Mouse (Mus musculus): ENCODE results near the gene Tmem53. TPM values are rescaled to one million over a fixed set of nuclear protein-coding genes. Genes with fewer than 3 reads are reported as not detected.

Gene Tmem53
- polyA plus RNA-seq, 1 experiment, result 6.1 TPM

DNA sequence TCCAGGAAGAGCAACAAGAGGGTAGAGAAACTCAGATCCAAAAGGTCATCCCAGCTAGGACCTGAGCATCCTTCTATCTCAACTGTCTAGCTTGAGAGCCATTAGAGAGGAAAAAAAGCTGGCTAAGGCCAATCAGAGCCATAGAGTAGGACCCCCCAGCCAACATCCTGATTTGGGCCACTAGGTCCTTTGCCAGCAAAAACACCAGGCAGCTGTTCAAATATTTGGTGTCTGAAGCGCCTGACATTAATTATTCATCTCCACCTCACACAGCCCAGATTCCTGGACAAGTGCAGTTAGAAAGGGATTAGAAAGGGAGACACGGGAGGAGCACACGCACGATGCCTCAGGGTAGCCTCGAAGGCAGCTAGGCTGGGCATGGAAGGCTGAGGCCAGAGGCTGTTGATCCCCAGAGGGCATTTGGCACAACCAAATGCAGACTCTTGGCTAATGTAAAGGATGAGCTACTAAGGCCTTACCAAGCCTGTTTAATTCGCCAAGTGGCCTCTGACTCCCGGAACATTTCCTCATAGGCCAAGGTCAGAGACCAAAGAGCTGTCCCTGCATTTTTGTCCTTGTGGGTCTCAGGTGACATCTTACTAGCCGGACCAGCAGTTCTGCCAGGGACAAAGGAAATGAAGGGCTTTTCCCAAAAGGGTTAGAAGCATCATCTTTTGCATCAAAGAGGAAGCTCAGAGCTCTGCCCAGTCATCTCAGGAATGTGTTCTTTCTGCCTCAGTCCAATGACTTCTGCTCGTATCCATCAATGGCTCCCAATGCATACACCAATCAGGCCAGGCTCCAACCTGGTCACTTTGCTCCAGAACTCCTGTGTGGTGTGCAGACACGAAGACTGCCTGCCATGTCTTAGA lies 26.9 kb downstream of the Tmem53 start:
- Histone ChIP-seq H3K4me3 (ENCODE audit: insufficient read depth, low read length) (no peak overlapping the region), H3K4me1 (ENCODE audit: control insufficient read depth, insufficient read depth, low read length) (no peaks in the 10 kb centered on the region), H3K27ac (ENCODE audit: insufficient read depth, low read length) (no peak overlapping the region)
- TF ChIP-seq CTCF (IDR thresholded peaks at IDR 0.05; ENCODE audit: extremely low read depth, insufficient read depth, low read length), result no peak

DNA sequence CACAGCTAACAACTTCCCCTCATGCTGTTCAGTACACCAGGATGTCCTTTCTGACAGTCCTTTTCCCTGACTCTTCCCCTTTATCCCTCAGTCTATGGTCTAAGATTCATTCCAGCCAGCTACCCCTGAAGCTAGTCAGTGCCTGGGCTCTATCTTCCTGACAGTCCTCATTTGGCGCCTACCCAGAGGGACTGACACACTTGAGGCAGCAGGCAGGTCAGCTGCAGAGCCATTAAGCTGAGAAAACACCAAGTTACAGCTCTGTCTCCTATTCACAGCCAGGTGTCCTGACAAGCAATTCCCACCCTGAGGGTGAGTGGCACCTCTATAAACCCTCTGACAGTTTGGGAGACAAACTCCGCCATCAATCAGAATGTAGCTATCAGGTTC lies 27.5 kb downstream of the Tmem53 start:
- no peak for TF ChIP-seq CTCF (IDR thresholded peaks at IDR 0.05; ENCODE audit: extremely low read depth, insufficient read depth, low read length)
- TF ChIP-seq POLR2A (IDR thresholded peaks at IDR 0.05; ENCODE audit: extremely low read depth, insufficient read depth, low read length), result no peak
- H3K4me1 ChIP-seq (ENCODE audit: control insufficient read depth, insufficient read depth, low read length), result no peaks in the 10 kb centered on the region

DNA sequence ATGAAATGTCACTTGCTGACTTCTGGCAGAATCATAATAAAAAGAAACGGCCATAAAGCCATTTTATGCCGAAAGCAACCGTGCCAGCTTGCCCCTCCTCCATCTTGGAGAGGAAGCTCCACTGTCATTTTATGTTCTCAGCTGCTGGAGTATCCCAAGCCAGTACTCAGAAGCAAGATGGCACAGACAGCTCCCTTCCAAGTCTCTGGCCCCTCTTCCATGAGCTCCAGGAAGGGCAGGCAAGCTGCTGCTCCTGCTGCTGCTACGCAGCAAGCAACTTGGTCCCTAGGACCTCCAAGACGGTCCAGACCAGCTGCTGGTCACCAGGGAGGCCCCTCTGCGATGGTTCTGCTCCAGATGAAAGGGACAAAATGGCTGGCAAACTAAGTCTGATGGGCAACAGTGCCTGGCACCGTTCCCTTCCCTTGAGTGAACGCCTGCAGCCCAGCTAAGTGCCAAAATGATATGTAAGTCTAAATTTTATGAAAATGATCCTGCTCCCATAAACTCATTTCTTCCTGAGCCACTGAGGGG lies 28.7 kb downstream of the Tmem53 start:
- Histone ChIP-seq H3K27ac (ENCODE audit: insufficient read depth, low read length) (no peak overlapping the region), H3K4me1 (ENCODE audit: control insufficient read depth, insufficient read depth, low read length) (no peaks in the 10 kb centered on the region), H3K4me3 (ENCODE audit: insufficient read depth, low read length) (no peak overlapping the region)
- no peak for TF ChIP-seq CTCF (IDR thresholded peaks at IDR 0.05; ENCODE audit: extremely low read depth, insufficient read depth, low read length)
- TF ChIP-seq POLR2A (IDR thresholded peaks at IDR 0.05; ENCODE audit: extremely low read depth, insufficient read depth, low read length), result no peak

More for the DNA sequence above, 27.5 kb downstream of the Tmem53 start:
- Histone ChIP-seq H3K27ac (ENCODE audit: insufficient read depth, low read length) (no peak overlapping the region), H3K4me3 (ENCODE audit: insufficient read depth, low read length) (no peak overlapping the region)

DNA sequence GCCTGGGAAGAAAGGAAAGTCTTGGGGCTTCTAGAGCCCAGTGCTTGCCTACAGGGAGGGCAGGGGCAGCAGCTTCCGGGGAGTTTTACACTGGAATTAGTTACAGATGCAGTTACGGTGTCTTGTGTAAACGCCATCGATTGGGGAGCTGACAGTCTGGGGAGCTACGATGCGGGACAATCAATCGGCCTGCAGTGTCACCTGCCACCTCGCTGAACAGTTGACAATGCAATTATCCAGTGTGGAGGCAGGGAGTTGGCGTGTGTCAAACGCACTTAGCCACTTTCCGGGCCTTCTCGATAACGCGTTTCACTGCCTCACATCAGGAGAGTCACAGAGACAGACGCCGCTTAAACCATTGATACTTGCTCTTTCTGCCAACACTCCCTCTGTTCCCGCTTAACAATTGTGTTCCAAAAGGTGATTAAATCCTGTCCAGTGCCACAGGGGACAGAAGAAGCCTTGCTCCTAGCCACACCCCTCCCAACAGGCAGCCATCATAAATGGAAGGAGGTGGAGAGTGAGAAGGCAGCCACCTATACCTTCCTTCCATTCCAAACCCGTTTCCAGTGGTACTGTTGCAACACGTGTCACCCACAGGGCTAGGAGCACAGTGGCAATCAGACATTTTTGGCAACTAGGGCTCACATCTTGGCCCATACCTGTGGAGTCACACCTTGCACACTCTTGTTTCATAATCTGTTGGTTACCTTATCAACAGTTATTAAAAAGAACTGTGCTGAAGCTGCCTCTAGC lies 29.5 kb downstream of the Tmem53 start:
- Histone ChIP-seq H3K27ac (ENCODE audit: insufficient read depth, low read length) (no peak overlapping the region), H3K4me3 (ENCODE audit: insufficient read depth, low read length) (no peak overlapping the region), H3K4me1 (ENCODE audit: control insufficient read depth, insufficient read depth, low read length) (no peaks in the 10 kb centered on the region)
- no peak for TF ChIP-seq POLR2A (IDR thresholded peaks at IDR 0.05; ENCODE audit: extremely low read depth, insufficient read depth, low read length)
- no peak for TF ChIP-seq CTCF (IDR thresholded peaks at IDR 0.05; ENCODE audit: extremely low read depth, insufficient read depth, low read length)

DNA sequence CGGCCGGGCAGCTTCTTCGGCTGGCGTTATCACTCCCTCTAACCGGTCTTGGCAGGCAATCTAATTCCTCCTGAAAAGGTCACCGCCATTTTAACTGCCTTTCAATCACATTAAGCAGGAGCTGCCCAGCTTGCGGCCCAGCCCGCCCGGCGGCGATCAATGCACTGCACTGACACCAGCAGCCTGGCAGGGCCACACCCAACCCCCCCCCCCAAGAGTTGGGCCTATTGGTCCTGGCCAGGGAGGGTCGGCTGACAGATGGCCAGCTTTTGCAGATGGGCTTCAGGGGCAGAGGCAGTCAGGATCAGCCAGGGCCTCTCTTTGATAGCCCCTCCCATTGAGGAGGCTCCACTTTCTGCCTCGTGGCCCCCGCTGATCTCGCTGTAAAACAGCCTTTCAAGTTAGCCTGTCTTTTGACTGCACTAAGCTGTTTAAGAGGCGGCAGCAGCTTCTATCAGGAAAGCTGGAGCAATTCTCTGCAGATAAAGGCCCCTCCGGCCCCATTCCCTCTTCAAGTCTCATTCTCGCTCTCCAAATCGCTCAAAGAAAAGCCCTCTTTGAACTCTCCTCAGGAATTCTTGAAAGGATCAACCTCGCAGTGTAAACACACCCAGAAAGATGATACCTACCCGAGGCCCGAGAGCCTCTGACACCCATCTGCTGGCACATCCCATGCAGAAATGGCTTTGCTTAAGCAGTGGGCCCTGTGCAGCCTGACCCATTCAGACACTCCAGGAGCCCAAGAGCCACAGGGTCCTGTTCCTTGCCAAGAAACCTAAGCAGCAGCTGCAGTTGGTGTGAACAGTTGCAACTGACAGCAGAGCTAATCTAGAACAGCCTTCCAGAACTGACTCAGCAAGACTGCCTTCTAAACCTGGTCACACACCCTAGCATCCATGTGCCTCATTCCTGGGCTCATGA lies 31.8 kb downstream of the Tmem53 start:
- H3K27ac ChIP-seq (ENCODE audit: insufficient read depth, low read length), result no peak overlapping the region
- H3K4me1 ChIP-seq (ENCODE audit: control insufficient read depth, insufficient read depth, low read length), result no peaks in the 10 kb centered on the region
- TF ChIP-seq CTCF (IDR thresholded peaks at IDR 0.05; ENCODE audit: extremely low read depth, insufficient read depth, low read length) (no peak), POLR2A (IDR thresholded peaks at IDR 0.05; ENCODE audit: extremely low read depth, insufficient read depth, low read length) (no peak)
- no peak overlapping the region for H3K4me3 ChIP-seq (ENCODE audit: insufficient read depth, low read length)

DNA sequence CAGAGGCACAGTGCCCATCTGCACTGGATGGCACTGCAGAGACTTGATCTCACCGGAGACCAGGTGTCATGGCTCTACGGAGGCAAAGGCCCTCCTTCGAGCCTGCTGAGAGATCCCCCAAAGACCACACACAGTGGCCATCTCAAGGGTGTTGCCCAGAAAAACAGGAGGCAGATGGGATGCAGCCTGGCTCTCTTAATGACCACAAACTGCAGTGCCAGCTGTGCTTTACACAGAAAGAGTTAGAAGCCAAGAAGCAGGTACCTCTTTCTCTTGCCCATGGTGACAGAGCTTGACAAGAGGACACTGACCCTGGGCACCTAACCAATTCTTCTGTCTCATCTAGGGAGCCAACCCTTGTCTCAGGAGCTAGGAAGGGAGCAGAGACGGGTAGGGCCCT lies 32.6 kb downstream of the Tmem53 start:
- TF ChIP-seq POLR2A (IDR thresholded peaks at IDR 0.05; ENCODE audit: extremely low read depth, insufficient read depth, low read length) (no peak), CTCF (IDR thresholded peaks at IDR 0.05; ENCODE audit: extremely low read depth, insufficient read depth, low read length) (no peak)
- Histone ChIP-seq H3K27ac (ENCODE audit: insufficient read depth, low read length) (no peak overlapping the region), H3K4me3 (ENCODE audit: insufficient read depth, low read length) (no peak overlapping the region), H3K4me1 (ENCODE audit: control insufficient read depth, insufficient read depth, low read length) (no peaks in the 10 kb centered on the region)

DNA sequence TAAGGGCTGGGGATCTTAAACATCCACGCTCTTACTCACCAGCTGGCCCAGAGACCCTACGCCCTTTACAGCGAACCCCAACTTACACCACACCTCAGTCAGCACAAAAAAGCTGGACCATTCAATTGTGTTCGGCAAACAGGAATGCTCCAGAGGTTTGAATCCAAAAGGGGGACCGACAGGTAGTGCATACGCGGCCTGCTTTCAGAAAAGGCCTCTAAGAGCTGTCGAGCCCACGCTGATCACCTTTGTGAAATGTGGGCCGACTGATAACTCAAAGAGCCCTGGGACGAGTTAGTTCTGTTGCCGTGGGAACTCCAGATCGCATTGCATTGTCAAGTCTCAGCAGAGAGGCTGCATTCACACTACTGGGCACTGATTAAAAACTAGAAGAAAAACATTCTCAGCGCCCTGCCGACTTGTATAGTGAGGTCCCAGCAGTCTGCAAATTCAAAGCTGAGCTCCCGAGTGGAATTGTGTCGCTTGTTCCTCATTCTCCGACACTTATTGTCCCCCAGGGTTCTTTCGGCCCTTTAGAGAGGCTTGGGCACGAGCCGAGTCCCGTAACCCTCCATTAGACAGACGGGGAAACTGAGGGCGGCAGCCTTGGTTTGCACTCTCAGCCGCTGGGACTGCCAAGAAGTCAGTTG lies 36.7 kb downstream of the Tmem53 start:
- Histone ChIP-seq H3K4me3 (ENCODE audit: insufficient read depth, low read length) (peak overlapping the region; percentile 41), H3K4me1 (ENCODE audit: control insufficient read depth, insufficient read depth, low read length) (peaks cover 3% of the 10 kb centered on the region), H3K27ac (ENCODE audit: insufficient read depth, low read length) (no peak overlapping the region)
- TF ChIP-seq CTCF (IDR thresholded peaks at IDR 0.05; ENCODE audit: extremely low read depth, insufficient read depth, low read length), result no peak
- TF ChIP-seq POLR2A (IDR thresholded peaks at IDR 0.05; ENCODE audit: extremely low read depth, insufficient read depth, low read length), result no peak

DNA sequence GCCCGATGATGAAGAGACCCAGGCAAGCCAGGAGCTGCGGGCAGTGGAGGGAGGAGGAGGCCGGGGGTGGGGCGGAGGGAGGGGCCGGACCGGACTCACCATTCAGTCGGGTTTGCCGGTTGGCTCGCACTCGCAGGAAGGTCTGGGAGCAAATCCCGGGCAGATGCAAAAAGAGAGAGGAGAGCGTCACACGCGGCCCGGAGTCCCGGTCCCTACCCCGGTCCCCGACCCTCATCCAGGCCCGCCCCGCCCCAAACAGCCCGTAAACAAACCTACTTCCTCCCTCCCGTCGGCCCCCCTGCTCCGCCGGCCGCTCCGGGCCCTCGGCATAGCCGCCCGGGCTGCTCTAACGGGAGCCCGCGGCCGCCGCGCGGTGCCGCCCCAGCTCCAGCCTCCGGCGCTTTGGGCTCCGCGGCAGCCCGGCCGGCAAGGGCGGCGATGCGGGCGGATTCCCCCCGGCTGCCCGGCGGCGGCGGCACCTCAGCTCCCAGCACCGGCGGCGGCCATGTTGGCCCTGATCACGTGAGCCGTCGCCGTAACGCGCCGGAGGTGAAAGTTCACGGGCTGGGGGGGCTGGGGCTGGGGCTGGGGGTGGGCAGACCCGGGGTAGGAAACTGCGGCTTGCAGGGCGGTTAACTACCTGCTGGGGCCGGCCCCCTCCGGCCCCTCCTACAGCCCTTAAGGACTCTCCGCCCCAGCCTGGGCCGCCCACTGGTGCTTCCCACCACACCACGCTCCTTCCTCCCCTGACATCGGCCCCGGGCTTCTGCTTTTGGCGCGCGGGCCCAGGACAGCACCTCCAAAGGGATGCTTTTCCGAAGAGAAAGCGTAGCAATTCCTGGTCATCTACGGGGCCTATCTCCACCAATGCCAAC lies 37.4 kb downstream of the Tmem53 start:
- peak overlapping the region; percentile 41 for H3K4me3 ChIP-seq (ENCODE audit: insufficient read depth, low read length)
- H3K27ac ChIP-seq (ENCODE audit: insufficient read depth, low read length), result peak overlapping the region; percentile 72; the same call in 1 of the 2 replicates
- TF ChIP-seq CTCF (IDR thresholded peaks at IDR 0.05; ENCODE audit: extremely low read depth, insufficient read depth, low read length) (no peak), POLR2A (IDR thresholded peaks at IDR 0.05; ENCODE audit: extremely low read depth, insufficient read depth, low read length) (peak; percentile 51; the same call in 1 of the 2 replicates)
- H3K4me1 ChIP-seq (ENCODE audit: control insufficient read depth, insufficient read depth, low read length), result peaks cover 3% of the 10 kb centered on the region
